Mouse (Mus musculus): ENCODE results near the gene Plg.

DNA sequence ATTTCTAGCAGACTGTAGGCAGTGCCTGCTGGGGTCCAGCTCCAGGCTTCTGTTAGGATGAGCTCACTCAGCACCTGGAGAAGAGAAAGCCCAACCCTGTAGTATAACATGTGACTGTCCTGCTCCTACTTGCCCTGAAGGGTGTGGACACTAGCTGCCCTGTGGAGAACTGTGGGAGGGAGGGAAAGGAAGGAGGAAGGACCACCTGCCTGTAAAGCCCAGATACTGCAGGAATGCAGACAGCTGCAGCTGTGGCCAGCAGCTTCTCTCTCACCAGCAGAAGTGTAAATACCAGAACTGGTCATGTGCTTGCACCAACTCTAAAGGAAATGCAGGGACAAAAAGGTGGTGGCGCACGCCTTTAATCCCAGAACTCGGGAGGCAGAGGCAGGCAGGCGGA, 8.1 kb upstream of the Plg start:
- TF ChIP-seq POLR2A (IDR thresholded peaks at IDR 0.05; ENCODE audit: borderline replicate concordance, control insufficient read depth, low read depth, low read length) (no peak), CTCF (IDR thresholded peaks at IDR 0.05; ENCODE audit: control insufficient read depth, insufficient read depth, low read length) (no peak)

All from bone marrow, adult 2 months (tissue).